Mouse (Mus musculus): ENCODE measurements around the gene Stat3.

DNA sequence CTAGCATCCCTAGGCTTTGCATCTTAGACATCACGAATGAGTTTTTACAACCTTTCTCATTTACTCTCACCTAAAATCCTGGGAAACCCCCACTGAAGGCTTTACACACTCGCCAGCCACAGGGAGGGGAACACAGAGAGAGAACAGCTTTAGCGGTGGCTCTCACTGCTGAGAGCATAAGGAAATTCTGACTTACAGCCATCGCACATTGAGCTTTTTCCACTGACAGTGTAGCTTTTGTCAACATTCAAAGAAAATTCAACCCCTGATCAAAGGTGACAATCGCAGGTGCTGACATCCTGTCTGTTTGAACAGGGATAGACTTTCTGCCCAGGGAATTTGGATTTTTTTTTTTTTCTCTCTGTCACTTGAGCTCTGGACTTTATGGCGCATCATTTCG lies 97.3 kb downstream of the Stat3 start:
- TF ChIP-seq POLR2A (IDR thresholded peaks at IDR 0.05; ENCODE audit: control insufficient read depth in 1 of 2, insufficient read depth in 1 of 2, low read depth in 1 of 2, low read length in 2 of 2, poor library complexity in 1 of 2), result no peak
- TF ChIP-seq GABPA (IDR thresholded peaks at IDR 0.05; ENCODE audit: low read depth, low read length), result no peak
- TF ChIP-seq CTCF (IDR thresholded peaks at IDR 0.05 in 2 of 3, conservative IDR thresholded peaks at IDR 0.05 in 1 of 3; ENCODE audit: control insufficient read depth in 1 of 3, insufficient read depth in 1 of 3, low read depth in 2 of 3, low read length in 3 of 3, poor library complexity in 1 of 3, severe bottlenecking in 1 of 3), result no peak
- no peak for TF ChIP-seq HCFC1 (IDR thresholded peaks at IDR 0.05; ENCODE audit: low read depth, low read length)

Data from MEL (cell line).